Mouse (Mus musculus) lung, adult 2 months (tissue): ENCODE data around the gene Xdh.

Experiments used
- CTCF ChIP-seq: fragments of 200-500 bp; IDR thresholded peaks from 2 replicates; pipeline ENCODE4 v1.5.1; 2011; ENCODE audit warnings: mild to moderate bottlenecking, low read length, control low read depth; ENCODE audit not compliant: insufficient read depth
- POLR2A ChIP-seq: fragments of 200-500 bp; IDR thresholded peaks from 2 replicates; pipeline ENCODE4 v1.6.1; 2011; ENCODE audit warnings: low read depth, mild to moderate bottlenecking, control low read depth, low read length, borderline replicate concordance; ENCODE audit errors: extremely low read depth

- TF ChIP-seq POLR2A (no peak), CTCF (no peak)
Observed at GRCm38 (mm10) chr17:73972648-73973047, 22.7 kb upstream of the Xdh start.
